In the genomic region with DNA sequence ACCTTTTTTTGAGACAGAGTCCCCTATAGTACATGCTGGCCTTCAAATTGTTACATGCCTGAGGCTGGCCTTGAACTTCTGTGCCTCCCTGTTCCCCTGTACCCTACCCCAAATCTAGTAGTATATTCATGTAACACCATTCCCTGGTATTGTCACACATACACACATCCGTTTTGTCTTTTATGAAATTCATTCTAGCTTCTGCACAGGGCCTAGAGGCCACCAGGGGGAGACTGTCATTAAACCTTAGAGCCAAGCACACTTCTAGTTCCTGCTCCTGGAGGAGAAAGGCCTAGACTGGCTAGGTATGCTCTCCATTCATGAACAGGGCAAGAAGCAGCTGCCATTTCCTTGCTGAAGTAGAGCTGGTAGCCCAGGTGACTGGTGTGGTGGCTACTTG, we compare ENCODE assay signal across 8 mouse cellular contexts. TPM values are rescaled to one million over a fixed set of nuclear protein-coding genes. Genes with fewer than 3 reads are reported as not detected.
DNase-seq lines count a peak whose midpoint lies in the region; ATAC-seq and TF ChIP-seq lines count a peak whose summit lies in the region.
"Had no signal": no experiment of that assay in that cellular context is flagged by ENCODE, and none has a peak within 500 bp of the region (broad histone marks: within the 10 kb centered on the region; RNA-seq: fewer than 3 reads in every experiment).

No protein-coding gene starts in this region.

- no peak for DNase-seq in layer of hippocampus, adult 2 months (ENCODE audit: low spot score in 2 of 2)
- DNase-seq in layer of hippocampus, adult 9-10 months (ENCODE audit: low spot score), result no peak
- peak; percentile 39 for DNase-seq in NIH3T3 (ENCODE audit: low read depth)
- DNase-seq in embryo, embryonic 10.5 days (ENCODE audit: low spot score), result peak; percentile 47
- DNase-seq in right cerebral cortex, adult 18-20 months, result no peak

- H3K36me3 ChIP-seq in small intestine, adult 2 months (ENCODE audit: control insufficient read depth, insufficient read depth, low read length), result no peaks in the 10 kb centered on the region
- no peaks in the 10 kb centered on the region for H3K36me3 ChIP-seq in midbrain, embryonic 15.5 days (replicated peaks)

- TF ChIP-seq POLR2A in small intestine, adult 2 months (IDR thresholded peaks at IDR 0.05; ENCODE audit: low read depth, low read length), result no peak

- no peak overlapping the region for H3K4me3 ChIP-seq in layer of hippocampus, adult 2 months
- H3K4me3 ChIP-seq in small intestine, adult 2 months (ENCODE audit: low read depth, low read length), result no peak overlapping the region
- H3K4me3 ChIP-seq in midbrain, embryonic 15.5 days, result no peak overlapping the region
- H3K4me3 ChIP-seq: limb, embryonic 12.5 days had no signal

- no peak overlapping the region for H3K4me2 ChIP-seq in midbrain, embryonic 15.5 days
- H3K4me2 ChIP-seq: limb, embryonic 12.5 days had no signal

- no peaks in the 10 kb centered on the region for H3K27me3 ChIP-seq in small intestine, adult 2 months (ENCODE audit: control insufficient read depth, insufficient read depth, low read length)
- H3K27me3 ChIP-seq in midbrain, embryonic 15.5 days (replicated peaks), result no peaks in the 10 kb centered on the region

- no peak overlapping the region for H3K27ac ChIP-seq in layer of hippocampus, adult 2 months
- no peak overlapping the region for H3K27ac ChIP-seq in small intestine, adult 2 months (ENCODE audit: insufficient read depth, low read depth, low read length)
- no peak overlapping the region for H3K27ac ChIP-seq in midbrain, embryonic 15.5 days
- H3K27ac ChIP-seq: limb, embryonic 12.5 days had no signal

- H3K4me1 ChIP-seq in small intestine, adult 2 months (ENCODE audit: control insufficient read depth, insufficient read depth, insufficient read length, low read length), result peaks cover 2% of the 10 kb centered on the region; the same call in 1 of the 2 replicates
- peaks cover 15% of the 10 kb centered on the region for H3K4me1 ChIP-seq in midbrain, embryonic 15.5 days

- TF ChIP-seq CTCF in layer of hippocampus, adult 2 months (conservative IDR thresholded peaks at IDR 0.05), result peak; percentile 76
- peak; percentile 38; the same call in 1 of the 2 replicates for TF ChIP-seq CTCF in small intestine, adult 2 months (IDR thresholded peaks at IDR 0.05; ENCODE audit: extremely low read depth, insufficient read length, insufficient replicate concordance, low read depth, low read length)

- no peak for ATAC-seq in midbrain, embryonic 15.5 days (replicated peaks)

- no peaks in the 10 kb centered on the region for H3K9me3 ChIP-seq in midbrain, embryonic 15.5 days

- 44% methylated on average over 1 of the region's 1 CpGs for WGBS in small intestine, adult 2 months
- 52% methylated on average over 1 of the region's 1 CpGs for WGBS in midbrain, embryonic 15.5 days

- no peak overlapping the region for H3K9ac ChIP-seq in midbrain, embryonic 15.5 days
- H3K9ac ChIP-seq: limb, embryonic 12.5 days had no signal

RNA-seq across cellular contexts. Expression of a gene that starts 27.0 kb away (rescaled TPM):
- total RNA-seq in layer of hippocampus, adult 2 months (2021), result 10 to 100 TPM; 65.9 to 69.3 TPM
- 2.7 and 3.6 TPM in 2 replicates for polyA plus RNA-seq in small intestine, adult 2 months (2012; rRNA removed)
- 140 and 148 TPM in 2 replicates for polyA plus RNA-seq in midbrain, embryonic 15.5 days (2015; fragmentation: Nextera tagmentation; extraction: Ambion mirVana)

RNA-seq across cellular contexts. Expression of a gene that starts 35.8 kb away (rescaled TPM):
- total RNA-seq in layer of hippocampus, adult 2 months (2021), result 10 to 100 TPM; 54.3 to 60.0 TPM
- 0.84 and 1.5 TPM in 2 replicates for polyA plus RNA-seq in small intestine, adult 2 months (2012; rRNA removed)
- polyA plus RNA-seq in midbrain, embryonic 15.5 days (2015; fragmentation: Nextera tagmentation; extraction: Ambion mirVana), result 43.0 and 43.7 TPM in 2 replicates

RNA-seq across cellular contexts. Expression of a gene that starts 41.5 kb away (rescaled TPM):
- total RNA-seq in layer of hippocampus, adult 2 months (2021), result 10 to 100 TPM; 44.9 to 51.5 TPM
- polyA plus RNA-seq in small intestine, adult 2 months (2012; rRNA removed), result 6.4 and 19.5 TPM in 2 replicates
- polyA plus RNA-seq in midbrain, embryonic 15.5 days (2015; fragmentation: Nextera tagmentation; extraction: Ambion mirVana), result 17.3 and 17.8 TPM in 2 replicates

Comparison
In these comparisons a context has a peak if more than half of its experiments do, and no peak if none do; other contexts are left out.
1. DNase-seq: peak in NIH3T3 (single experiment) and embryo, embryonic 10.5 days (single experiment); none in layer of hippocampus, adult 2 months (0 of 2), layer of hippocampus, adult 9-10 months (single experiment) and right cerebral cortex, adult 18-20 months (single experiment).
2. RNA of a gene that starts 27.0 kb away (polyA plus RNA-seq): 140 to 148 TPM in midbrain, embryonic 15.5 days; 2.7 to 3.6 TPM in small intestine, adult 2 months; every median in the first group is over 10 times any median in the second.
3. RNA of a gene that starts 35.8 kb away (polyA plus RNA-seq): 43.0 to 43.7 TPM in midbrain, embryonic 15.5 days; 0.84 to 1.5 TPM in small intestine, adult 2 months; every median in the first group is over 10 times any median in the second.